Mouse (Mus musculus) limb, embryonic 14.5 days (tissue): ENCODE results near the gene Rilp. TPM values are rescaled to one million over a fixed set of nuclear protein-coding genes. Genes with fewer than 3 reads are reported as not detected.
"Not testable (repeated sequence)": the region's sequence is repeated elsewhere in the genome, so short reads cannot be mapped to it uniquely, and the experiment has no call there.

Experiments used
- ATAC-seq: fragments of 200-750 bp; cut with Nextera tagmentation; 2 replicates; pipeline ENCODE4 v1.8.0; 2017; ENCODE audit warnings: low read depth, moderate number of reproducible peaks, moderate TSS enrichment; ENCODE audit not compliant: low FRiP score
- DNase-seq: peaks from one replicate; pipeline ENCODE4 v3.0.0-alpha.2; 2015; ENCODE audit warnings: low spot score
- H3K27ac ChIP-seq: fragments of 300-500 bp; sonication (generic); replicated peaks from 2 replicates; pipeline ENCODE4 v1.5.1; 2014; ENCODE audit warnings: low read depth, mild to moderate bottlenecking, low read length, moderate library complexity, mixed read lengths
- H3K27me3 ChIP-seq: fragments of 300-500 bp; sonication (generic); 2 replicates; pipeline ENCODE4 v1.6.1; 2014; ENCODE audit warnings: low read length, mixed read lengths; ENCODE audit not compliant: control insufficient read depth, insufficient read depth
- H3K36me3 ChIP-seq: fragments of 300-500 bp; sonication (generic); 2 replicates; pipeline ENCODE4 v1.6.1; 2014; ENCODE audit warnings: mild to moderate bottlenecking, low read length, moderate library complexity, mixed read lengths; ENCODE audit not compliant: control insufficient read depth, insufficient read depth
- H3K4me1 ChIP-seq: fragments of 300-500 bp; sonication (generic); 2 replicates; pipeline ENCODE4 v1.6.1; 2014; ENCODE audit warnings: antibody characterized with exemption, low read length, mixed read lengths; ENCODE audit not compliant: control insufficient read depth, insufficient read depth
- H3K4me2 ChIP-seq: fragments of 300-500 bp; sonication (generic); replicated peaks from 2 replicates; pipeline ENCODE4 v1.6.1; 2014; ENCODE audit warnings: low read depth, mild to moderate bottlenecking, low read length, moderate library complexity; ENCODE audit not compliant: severe bottlenecking
- H3K4me3 ChIP-seq: fragments of 300-500 bp; sonication (generic); replicated peaks from 2 replicates; pipeline ENCODE4 v1.5.1; 2014; ENCODE audit warnings: low read length
- H3K9ac ChIP-seq: fragments of 300-500 bp; sonication (generic); 2 replicates; pipeline ENCODE4 v1.6.1; 2014; ENCODE audit warnings: mild to moderate bottlenecking, low read depth, low read length, moderate library complexity; ENCODE audit not compliant: severe bottlenecking
- H3K9me3 ChIP-seq: fragments of 300-500 bp; sonication (generic); 2 replicates; pipeline ENCODE4 v1.6.1; 2016; ENCODE audit warnings: low read length; ENCODE audit not compliant: control insufficient read depth
- POLR2A ChIP-seq: fragments of 200-500 bp; IDR thresholded peaks from 2 replicates; pipeline ENCODE4 v1.8.0; 2012; ENCODE audit warnings: inconsistent platforms, mild to moderate bottlenecking, moderate library complexity, borderline replicate concordance; ENCODE audit not compliant: insufficient read depth, insufficient read length; ENCODE audit errors: extremely low read depth
- WGBS: fragments of 180-500 bp; shearing (Covaris S2); extraction: QIAGEN DNeasy Blood & Tissue Kit; methylation state at CpG from one replicate; pipeline ENCODE4 v1.1.7; 2014; 5-methylcytosine and 5-hydroxymethylcytosine counted together
- polyA plus RNA-seq, 2 experiments: library from polyadenylated mRNA; depleted of rRNA in 1 of 2; stranded (reverse) in 1 of 2; unstranded in 1 of 2; fragments of >200 nt; fragmentation: Nextera tagmentation in 1 of 2; extraction: Ambion mirVana in 1 of 2; gene quantifications; 2 replicates each; pipeline versions ENCODE4 v1.2.1 to v1.2.3; 2012 to 2014

Rilp gene
- polyA plus RNA-seq, 2 experiments: 0.58 to 0.98 TPM

GRCm38 (mm10) chr11:75551961-75552441 is 42.1 kb downstream of the Rilp start:
- Histone ChIP-seq H3K4me2 (no peak overlapping the region), H3K4me1 (peaks cover 16% of the 10 kb centered on the region), H3K4me3 (no peak overlapping the region), H3K9ac (peak overlapping the region; percentile 18; the same call in 1 of the 2 replicates), H3K27me3 (no peaks in the 10 kb centered on the region), H3K9me3 (no peaks in the 10 kb centered on the region), H3K27ac (peak overlapping the region; percentile 55), H3K36me3 (no peaks in the 10 kb centered on the region)
- no peak for TF ChIP-seq POLR2A
- DNase-seq: peak; percentile 61
- 34% methylated on average over 9 of the region's 9 CpGs for WGBS
- peak; percentile 45 for ATAC-seq

- 30% methylated on average over 7 of the region's 7 CpGs for WGBS
- H3K27ac ChIP-seq: 0 out of 2 replicates have a peak overlapping the region, but pooled peaks have one; percentile 43
- no peak for TF ChIP-seq POLR2A
These were observed 43.1 kb downstream of the Rilp start for GRCm38 (mm10) chr11:75552906-75553482.

GRCm38 (mm10) chr11:75556006-75556405 is 46.1 kb downstream of the Rilp start:
- 88% methylated on average over 6 of the region's 6 CpGs for WGBS
- H3K4me2 ChIP-seq, DNase-seq, H3K27ac ChIP-seq, H3K27me3 ChIP-seq, H3K9me3 ChIP-seq, H3K36me3 ChIP-seq, H3K4me3 ChIP-seq, ATAC-seq, H3K9ac ChIP-seq: not testable (repeated sequence)
- H3K4me1 ChIP-seq: peaks cover 16% of the 10 kb centered on the region

More at GRCm38 (mm10) chr11:75552906-75553482, 43.1 kb downstream of the Rilp start:
- Histone ChIP-seq H3K4me2 (no peak overlapping the region), H3K4me1 (peaks cover 16% of the 10 kb centered on the region), H3K9ac (no peak overlapping the region), H3K27me3 (no peaks in the 10 kb centered on the region), H3K4me3 (no peak overlapping the region), H3K36me3 (no peaks in the 10 kb centered on the region), H3K9me3 (no peaks in the 10 kb centered on the region)
- no peak for ATAC-seq
- DNase-seq: no peak

- no peak for ATAC-seq
- Histone ChIP-seq H3K27ac (no peak overlapping the region), H3K9ac (no peak overlapping the region), H3K4me1 (peaks cover 11% of the 10 kb centered on the region), H3K36me3 (no peaks in the 10 kb centered on the region), H3K4me2 (no peak overlapping the region), H3K27me3 (no peaks in the 10 kb centered on the region), H3K9me3 (no peaks in the 10 kb centered on the region), H3K4me3 (no peak overlapping the region)
- DNase-seq: no peak
- TF ChIP-seq POLR2A: no peak
- 85% methylated on average over 6 of the region's 6 CpGs for WGBS
These were observed 47.2 kb downstream of the Rilp start for GRCm38 (mm10) chr11:75557142-75557541.

- Histone ChIP-seq H3K4me3 (no peak overlapping the region), H3K4me1 (peaks cover 1% of the 10 kb centered on the region; the same call in 1 of the 2 replicates), H3K27ac (no peak overlapping the region), H3K4me2 (no peak overlapping the region), H3K36me3 (no peaks in the 10 kb centered on the region), H3K9ac (no peak overlapping the region), H3K9me3 (no peaks in the 10 kb centered on the region), H3K27me3 (no peaks in the 10 kb centered on the region)
- no peak for TF ChIP-seq POLR2A
- 88% methylated on average over 1 of the region's 1 CpGs for WGBS
- ATAC-seq: no peak
- DNase-seq: no peak
These were observed 48.2 kb downstream of the Rilp start for GRCm38 (mm10) chr11:75558101-75558500.
